Mouse (Mus musculus) retina, postnatal 7 days (tissue): ENCODE data around the gene Zdhhc19.

Source experiments
- DNase-seq: peaks from one replicate; pipeline ENCODE4 v3.0.0-alpha.2; 2012; ENCODE audit warnings: low read depth, low spot score

Gene Zdhhc19

GRCm38 (mm10) chr16:32550487-32550886 is 54.4 kb downstream of the Zdhhc19 start:
- no peak for DNase-seq

- DNase-seq: no peak
Observed at GRCm38 (mm10) chr16:32551346-32551747, 55.3 kb downstream of the Zdhhc19 start.

- no peak for DNase-seq
Observed at GRCm38 (mm10) chr16:32555588-32555987, 59.5 kb downstream of the Zdhhc19 start.

DNA sequence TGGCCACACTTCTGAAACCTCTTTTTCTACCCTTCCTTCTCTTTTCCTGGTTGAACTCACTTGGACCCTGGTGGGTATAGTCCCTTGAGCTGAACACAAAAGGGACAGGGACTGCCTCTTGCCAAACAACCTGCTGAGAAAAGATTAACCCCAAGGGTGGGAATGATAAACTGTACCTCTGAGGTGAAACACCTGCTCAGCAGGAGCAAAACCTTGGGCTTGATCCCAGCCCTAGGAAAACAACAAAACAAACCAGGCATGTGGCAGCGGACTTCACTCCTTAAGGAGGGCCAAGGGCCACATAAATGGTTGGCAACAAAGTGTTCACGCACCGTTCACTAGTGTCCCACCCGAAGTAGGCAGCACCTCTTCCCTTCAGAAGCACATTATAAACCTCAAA is 63.4 kb downstream of the Zdhhc19 start:
- DNase-seq: no peak

- no peak for DNase-seq
Observed at GRCm38 (mm10) chr16:32563056-32563793, 67.2 kb downstream of the Zdhhc19 start.

- no peak for DNase-seq
Observed at GRCm38 (mm10) chr16:32567282-32567681, 71.2 kb downstream of the Zdhhc19 start.

DNA sequence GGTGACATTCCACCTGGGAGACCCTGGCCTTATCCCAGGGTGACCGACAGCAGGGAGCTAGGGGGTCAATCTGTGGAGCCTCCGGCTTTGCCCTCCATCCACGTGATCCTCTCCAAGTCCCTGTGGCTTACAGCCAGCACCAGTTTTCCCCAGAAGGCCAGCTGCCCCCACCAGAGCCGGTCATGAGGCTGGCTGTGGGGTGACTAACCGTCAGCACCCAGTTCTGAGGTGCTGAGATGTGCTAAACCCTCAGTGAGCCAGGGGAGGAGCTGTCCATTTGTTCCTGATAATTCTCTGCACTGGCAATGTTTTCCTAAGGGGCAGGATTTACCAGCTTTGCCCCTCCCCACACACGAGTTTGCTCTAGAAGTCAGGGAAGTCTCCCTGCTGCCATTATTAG is 72.3 kb downstream of the Zdhhc19 start:
- DNase-seq: no peak

DNA sequence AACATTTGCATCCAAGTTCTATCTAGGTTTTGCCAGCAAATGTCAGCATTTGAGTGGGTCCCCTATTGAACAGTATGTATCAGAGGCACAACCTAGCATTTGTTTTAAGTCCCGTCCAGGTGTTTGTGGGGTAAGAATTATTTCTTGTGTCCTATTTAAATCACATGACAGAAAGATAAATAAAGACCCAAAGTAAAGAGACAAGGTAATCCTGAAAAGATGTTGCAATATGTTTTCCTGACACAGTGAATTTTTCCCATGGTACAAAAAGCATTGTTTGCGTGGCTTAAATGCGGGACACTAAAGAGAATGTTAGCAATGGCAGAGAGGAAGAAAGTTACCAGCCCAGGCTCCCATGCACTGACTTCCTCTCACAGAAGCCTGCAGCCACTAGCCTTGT is 74.0 kb downstream of the Zdhhc19 start:
- DNase-seq: no peak

DNA sequence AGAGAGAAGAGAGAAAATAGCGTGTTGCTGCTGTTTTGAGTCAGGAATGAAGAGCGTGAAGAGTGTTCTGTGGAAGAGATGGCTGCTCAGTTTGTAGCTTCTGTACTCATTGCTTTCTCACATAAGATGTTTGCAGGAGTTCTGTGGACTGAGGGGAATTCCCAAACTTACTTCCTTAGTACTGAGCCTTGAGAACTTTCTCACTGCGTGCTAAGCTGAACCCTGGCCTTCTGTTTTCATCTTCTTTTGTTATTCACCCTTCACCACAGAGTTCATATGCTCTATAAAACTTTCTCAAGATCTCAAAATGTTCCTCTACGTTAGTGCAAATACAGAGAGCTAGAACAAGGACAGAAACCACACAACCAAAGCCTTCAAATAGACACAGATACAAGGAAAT is 76.5 kb downstream of the Zdhhc19 start:
- DNase-seq: no peak

GRCm38 (mm10) chr16:32586482-32586881 is 90.4 kb downstream of the Zdhhc19 start:
- no peak for DNase-seq

GRCm38 (mm10) chr16:32588568-32588967 is 92.5 kb downstream of the Zdhhc19 start:
- no peak for DNase-seq

- no peak for DNase-seq
Observed at GRCm38 (mm10) chr16:32591521-32591920, 95.5 kb downstream of the Zdhhc19 start.

DNA sequence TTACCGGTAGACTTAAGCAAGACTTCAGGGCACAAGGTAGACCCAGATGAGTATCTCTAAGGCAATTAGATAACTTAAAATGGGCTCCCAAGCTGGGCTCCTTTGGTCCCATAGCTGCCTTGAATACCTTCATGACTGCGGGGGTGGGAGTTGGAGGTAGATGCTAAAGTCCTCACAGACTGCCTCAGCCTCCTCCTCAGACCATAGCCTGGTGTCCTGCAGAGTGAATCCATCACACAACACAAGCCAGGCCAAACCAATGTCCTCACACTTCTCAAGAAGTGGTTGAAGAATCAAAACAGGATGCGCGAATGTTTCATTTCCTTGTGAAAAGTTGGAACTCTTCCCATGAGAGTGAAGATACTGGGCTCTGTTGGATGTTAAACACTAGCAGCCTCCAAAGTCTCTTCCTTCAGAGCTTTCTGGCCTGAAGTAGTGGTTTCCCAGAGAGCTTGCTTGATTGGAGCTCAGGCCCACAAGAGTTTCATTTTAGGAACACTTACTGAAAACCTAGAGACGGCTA is 97.3 kb downstream of the Zdhhc19 start:
- no peak for DNase-seq

- DNase-seq: no peak
Observed at GRCm38 (mm10) chr16:32593916-32594315, 97.9 kb downstream of the Zdhhc19 start.

GRCm38 (mm10) chr16:32594701-32595100 is 98.6 kb downstream of the Zdhhc19 start:
- no peak for DNase-seq

GRCm38 (mm10) chr16:32595142-32595855 is 99.2 kb downstream of the Zdhhc19 start:
- no peak for DNase-seq

DNA sequence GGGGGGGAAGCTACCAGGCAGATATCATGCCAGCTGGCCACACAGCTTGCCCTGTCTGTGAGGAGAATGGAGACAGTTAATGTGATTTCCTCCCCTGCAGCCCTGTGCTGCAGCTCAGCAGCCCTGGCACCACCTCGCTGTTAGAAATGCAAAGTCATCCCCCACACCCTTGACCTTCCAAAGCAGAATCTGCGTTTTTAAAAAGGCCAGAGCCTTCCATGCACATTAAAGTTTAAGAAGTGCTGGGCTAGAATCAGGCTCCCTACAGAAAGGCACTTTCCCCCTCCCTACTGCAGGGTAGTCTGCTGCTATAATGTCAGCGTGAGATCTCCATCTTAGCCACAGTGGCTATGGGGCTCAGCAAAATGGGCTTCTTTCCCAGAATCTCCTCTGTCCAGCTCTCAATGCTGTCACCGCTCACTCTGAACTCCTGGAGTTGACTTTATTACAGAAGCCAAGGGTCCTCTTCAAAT is 101.9 kb downstream of the Zdhhc19 start:
- DNase-seq: no peak

DNA sequence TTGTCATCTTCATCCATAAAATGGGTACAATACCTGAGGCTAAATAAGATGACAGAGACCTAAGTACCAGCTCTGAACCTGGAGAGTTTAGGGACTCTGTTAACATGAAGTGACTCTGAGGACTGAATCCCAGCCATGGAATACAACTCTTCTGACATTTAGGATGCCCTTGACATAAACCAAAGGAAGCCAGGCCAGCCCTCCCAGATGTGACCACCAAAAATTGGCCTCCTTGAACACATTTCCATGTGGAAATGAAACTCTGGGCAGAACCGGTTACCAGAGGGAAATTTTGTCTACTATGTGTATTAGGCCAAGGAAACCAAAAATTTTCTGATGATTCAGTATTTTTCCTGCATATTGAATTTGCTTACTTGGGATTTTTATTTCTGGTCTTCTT is 103.1 kb downstream of the Zdhhc19 start:
- DNase-seq: no peak

- DNase-seq: no peak
Observed at GRCm38 (mm10) chr16:32602193-32602685, 106.2 kb downstream of the Zdhhc19 start.

DNA sequence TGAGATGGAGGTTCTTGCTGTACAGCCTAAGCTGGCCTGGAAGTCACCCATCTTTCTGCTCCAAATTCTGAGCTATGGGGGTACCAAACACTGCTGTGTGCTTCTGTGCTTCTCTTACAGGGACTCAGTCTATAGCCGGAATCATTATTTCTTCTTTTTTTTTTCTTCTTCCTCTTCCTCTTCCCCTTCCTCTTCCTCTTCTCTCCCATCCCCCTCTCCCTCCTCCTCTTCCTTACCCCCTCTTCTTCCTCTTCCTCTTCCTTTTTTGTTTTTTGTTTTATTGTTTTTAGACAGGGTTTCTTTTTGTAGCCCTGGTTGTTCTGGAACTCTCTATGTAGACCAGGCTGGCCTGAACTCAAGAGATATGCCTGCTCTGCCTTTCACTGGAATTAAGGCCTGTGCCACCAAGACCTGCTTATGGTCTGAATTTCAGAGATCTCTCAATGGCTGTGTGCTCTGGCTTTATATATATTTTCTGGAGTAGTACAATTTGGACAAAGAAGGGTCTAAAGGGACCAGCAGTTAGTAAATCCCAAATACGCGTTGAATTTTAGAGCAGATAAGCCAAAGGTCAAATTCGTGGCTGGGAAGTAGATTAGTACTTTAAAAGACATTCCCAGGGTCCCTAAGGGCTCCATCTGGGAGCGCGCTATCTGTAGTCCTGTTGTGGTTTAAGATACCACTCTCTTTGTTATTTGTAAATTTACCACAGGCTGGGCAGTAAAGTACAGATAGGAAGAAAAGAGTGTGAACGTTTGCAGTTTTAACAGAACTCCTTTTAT is 111.7 kb downstream of the Zdhhc19 start:
- no peak for DNase-seq

- no peak for DNase-seq
Observed at GRCm38 (mm10) chr16:32608344-32608711, 112.3 kb downstream of the Zdhhc19 start.
